Mouse (Mus musculus): Measurements from ENCODE around the gene Vax1.

- TF ChIP-seq CTCF (IDR thresholded peaks at IDR 0.05; ENCODE audit: extremely low read depth, insufficient read depth, low read length) (no peak), POLR2A (IDR thresholded peaks at IDR 0.05; ENCODE audit: extremely low read depth, insufficient read depth, low read length) (no peak)
Observed at GRCm38 (mm10) chr19:59134916-59135315, 34.9 kb downstream of the Vax1 start.

Measured in cortical plate, adult 2 months (tissue).